Mouse (Mus musculus) CH12.LX (cell line): ENCODE measurements around the gene Ppid.

ENCODE experiments used
- CTCF ChIP-seq, 2 experiments: IDR thresholded peaks in 1 of 2; conservative IDR thresholded peaks in 1 of 2; 2 replicates each; pipeline ENCODE4 v1.5.1; 2011 to 2012; ENCODE audit warnings: low read depth in 2 of 2, low read length in 2 of 2, improper control_type of control experiment in 1 of 2, inconsistent platforms in 1 of 2, mild to moderate bottlenecking in 1 of 2, moderate library complexity in 1 of 2
- E2F4 ChIP-seq: IDR thresholded peaks from 2 replicates; pipeline ENCODE4 v1.6.1; 2011; ENCODE audit warnings: low read depth, low read length, improper control_type of control experiment; ENCODE audit not compliant: insufficient replicate concordance
- EP300 ChIP-seq: IDR thresholded peaks from 2 replicates; pipeline ENCODE4 v1.6.1; 2011; ENCODE audit warnings: low read length, improper control_type of control experiment
- MAX ChIP-seq: IDR thresholded peaks from 2 replicates; pipeline ENCODE4 v1.6.1; 2011; ENCODE audit warnings: low read length, improper control_type of control experiment
- MXI1 ChIP-seq: IDR thresholded peaks from 2 replicates; pipeline ENCODE4 v1.6.1; 2011; ENCODE audit warnings: mild to moderate bottlenecking, low read depth, low read length, improper control_type of control experiment
- POLR2A ChIP-seq: IDR thresholded peaks from 2 replicates; pipeline ENCODE4 v1.6.1; 2011; ENCODE audit warnings: low read depth, mild to moderate bottlenecking, improper control_type of control experiment, low read length
- SIN3A ChIP-seq: IDR thresholded peaks from 2 replicates; pipeline ENCODE4 v1.6.1; 2012; ENCODE audit warnings: low read length, improper control_type of control experiment, inconsistent platforms
- TCF12 ChIP-seq: IDR thresholded peaks from 2 replicates; pipeline ENCODE4 v1.6.1; 2014; ENCODE audit warnings: low read depth, mild to moderate bottlenecking, inconsistent platforms, low read length, improper control_type of control experiment
- USF1 ChIP-seq: IDR thresholded peaks from 2 replicates; pipeline ENCODE4 v1.6.1; 2014; ENCODE audit warnings: low read depth, mild to moderate bottlenecking, inconsistent platforms, low read length, improper control_type of control experiment
- ZC3H11A ChIP-seq: IDR thresholded peaks from 2 replicates; pipeline ENCODE4 v1.6.1; 2012; ENCODE audit warnings: low read depth, mild to moderate bottlenecking, inconsistent platforms, low read length, improper control_type of control experiment

GRCm38 (mm10) chr3:79578164-79578563 is 13.0 kb upstream of the Ppid start:
- TF ChIP-seq CTCF (conservative IDR thresholded peaks at IDR 0.05 in 1 of 2, IDR thresholded peaks at IDR 0.05 in 1 of 2; ENCODE audit: low read depth in 2 of 2, low read length in 2 of 2): no peak
- no peak for TF ChIP-seq ZC3H11A
- TF ChIP-seq MAX: no peak
- no peak for TF ChIP-seq TCF12
- no peak for TF ChIP-seq EP300
- no peak for TF ChIP-seq SIN3A
- no peak for TF ChIP-seq E2F4
- TF ChIP-seq USF1: no peak
- TF ChIP-seq MXI1: no peak
- TF ChIP-seq POLR2A: no peak
